ENCODE assay signal across 10 mouse cellular contexts in genomic region chr4:124770624-124771023, GRCm38 (mm10). TPM values are rescaled to one million over a fixed set of nuclear protein-coding genes. Genes with fewer than 3 reads are reported as not detected.
DNase-seq lines count a peak whose midpoint lies in the region; TF ChIP-seq lines count a peak whose summit lies in the region.
"Had no signal": no experiment of that assay in that cellular context is flagged by ENCODE, and none has a peak within 500 bp of the region (broad histone marks: within the 10 kb centered on the region; RNA-seq: fewer than 3 reads in every experiment).

No protein-coding gene starts in this region.

- DNase-seq in layer of hippocampus, adult 18-20 months (ENCODE audit: low spot score in 2 of 2) = peak; percentile 27 to 64
- no peak for DNase-seq in layer of hippocampus, postnatal 25 days (ENCODE audit: extremely low spot score in 1 of 2, low spot score in 1 of 2)
- no peak for DNase-seq in MEL (ENCODE audit: low read depth, low spot score)
- peak; percentile 77 for DNase-seq in cerebellum, adult 9-11 months
- DNase-seq in left cerebral cortex, postnatal 36 days (ENCODE audit: low spot score in 2 of 2) = peak; percentile 32 to 34
- DNase-seq in hindbrain, embryonic 10.5 days (ENCODE audit: low spot score) = no peak
- DNase-seq in thymus, postnatal 25 days = no peak
- no peak for DNase-seq in adipocyte (ENCODE audit: low spot score)

- peaks cover 0 to 78% of the 10 kb centered on the region in 2 experiments; a peak in 3 of 4 replicates for H3K36me3 ChIP-seq in MEL (ENCODE audit: control insufficient read depth in 1 of 2, insufficient read depth in 2 of 2, low read length in 2 of 2)
- H3K36me3 ChIP-seq in hindbrain, embryonic 10.5 days = no peaks in the 10 kb centered on the region
- H3K36me3 ChIP-seq: embryonic facial prominence, embryonic 12.5 days; hindbrain, embryonic 15.5 days had no signal

- TF ChIP-seq EP300 in MEL (IDR thresholded peaks at IDR 0.05; ENCODE audit: low read depth in 1 of 2, low read length in 2 of 2) = no peak

- no peaks in the 10 kb centered on the region for H3K27me3 ChIP-seq in MEL (ENCODE audit: control insufficient read depth in 1 of 2, insufficient read depth in 2 of 2, low read length in 2 of 2)
- no peaks in the 10 kb centered on the region for H3K27me3 ChIP-seq in hindbrain, embryonic 10.5 days (ENCODE audit: insufficient read depth, poor library complexity, severe bottlenecking)
- H3K27me3 ChIP-seq: embryonic facial prominence, embryonic 12.5 days; hindbrain, embryonic 15.5 days had no signal

- peaks cover 33% of the 10 kb centered on the region for H3K79me2 ChIP-seq in MEL (ENCODE audit: control insufficient read depth, insufficient read depth, low read length, poor library complexity)

- H3K27ac ChIP-seq in MEL (ENCODE audit: control insufficient read depth, low read depth, low read length) = no peak overlapping the region
- H3K27ac ChIP-seq in hindbrain, embryonic 10.5 days = no peak overlapping the region
- H3K27ac ChIP-seq: embryonic facial prominence, embryonic 12.5 days; hindbrain, embryonic 15.5 days had no signal

- peak in 1 of 3 experiments; percentile 6; a peak in 1 of 6 replicates for TF ChIP-seq CTCF in MEL (IDR thresholded peaks at IDR 0.05 in 2 of 3, conservative IDR thresholded peaks at IDR 0.05 in 1 of 3; ENCODE audit: control insufficient read depth in 1 of 3, insufficient read depth in 1 of 3, low read depth in 2 of 3, low read length in 3 of 3, poor library complexity in 1 of 3, severe bottlenecking in 1 of 3)

- no peak for TF ChIP-seq POLR2A in MEL (IDR thresholded peaks at IDR 0.05; ENCODE audit: control insufficient read depth in 1 of 2, insufficient read depth in 1 of 2, low read depth in 1 of 2, low read length in 2 of 2, poor library complexity in 1 of 2)

- intact Hi-C loops in left cerebral cortex, postnatal 36 days (cut with DNase I) = no loop called here

- no peaks in the 10 kb centered on the region for H3K9me3 ChIP-seq in MEL (replicated peaks; ENCODE audit: insufficient read depth, low read length)
- no peaks in the 10 kb centered on the region for H3K9me3 ChIP-seq in hindbrain, embryonic 10.5 days
- H3K9me3 ChIP-seq: embryonic facial prominence, embryonic 12.5 days; hindbrain, embryonic 15.5 days had no signal

- TF ChIP-seq RAD21 in MEL (IDR thresholded peaks at IDR 0.05; ENCODE audit: low read depth, low read length) = no peak; the same call in 1 of the 2 replicates

- H3K4me1 ChIP-seq in MEL (ENCODE audit: control insufficient read depth in 1 of 2, insufficient read depth in 2 of 2, low read length in 2 of 2) = peaks cover 37 to 82% of the 10 kb centered on the region in 2 experiments
- no peaks in the 10 kb centered on the region for H3K4me1 ChIP-seq in hindbrain, embryonic 10.5 days (replicated peaks)
- H3K4me1 ChIP-seq: embryonic facial prominence, embryonic 12.5 days; hindbrain, embryonic 15.5 days had no signal

- no peak overlapping the region for H3K4me3 ChIP-seq in MEL (ENCODE audit: control insufficient read depth in 1 of 2, insufficient read depth in 1 of 2, low read depth in 2 of 2, low read length in 2 of 2)
- no peak overlapping the region for H3K4me3 ChIP-seq in hindbrain, embryonic 10.5 days
- H3K4me3 ChIP-seq: embryonic facial prominence, embryonic 12.5 days; hindbrain, embryonic 15.5 days had no signal

- no peak overlapping the region for H3K9ac ChIP-seq in MEL (ENCODE audit: control insufficient read depth, low read depth, low read length, poor library complexity, severe bottlenecking)
- H3K9ac ChIP-seq: embryonic facial prominence, embryonic 12.5 days; hindbrain, embryonic 15.5 days had no signal

- 79% methylated on average over 5 of the region's 5 CpGs for WGBS in hindbrain, embryonic 10.5 days

TF ChIP-seq in MEL, 35 proteins besides CTCF, POLR2A, EP300 and RAD21:
- TF ChIP-seq MYC (IDR thresholded peaks at IDR 0.05; ENCODE audit: low read depth, low read length) (0 out of 2 replicates have a peak, but pooled peaks have one; percentile 12), RCOR1 (IDR thresholded peaks at IDR 0.05; ENCODE audit: low read depth, low read length) (no peak), BHLHE40 (IDR thresholded peaks at IDR 0.05; ENCODE audit: borderline replicate concordance, low read depth, low read length) (peak; percentile 40; the same call in 1 of the 2 replicates)
TF ChIP-seq in MEL: peak in this region for 2.

RNA-seq across cellular contexts. Expression of gene Inpp5b, which starts 29.0 kb away (rescaled TPM):
- total RNA-seq in layer of hippocampus, adult 18-20 months (2021) = 10 to 100 TPM; 42.9 to 47.1 TPM
- 10 to 100 TPM; 34.6 to 51.5 TPM for total RNA-seq in layer of hippocampus, postnatal 25 days (2021)
- total RNA-seq in MEL (2012; rRNA removed) = 27.7 and 28.6 TPM in 2 replicates
- polyA plus RNA-seq in MEL (2012; ENCODE audit: insufficient read depth in 1 of 2, insufficient read length in 2 of 2, low read depth in 1 of 2, low replicate concordance in 2 of 2, missing spikeins in 1 of 2) = 10 to 100 TPM in 1 of 2 experiments, not detected in 1; 52.5 TPM
- total RNA-seq in left cerebral cortex, postnatal 36 days (2021) = 10 to 100 TPM; 35.8 to 49.7 TPM
- polyA plus RNA-seq in hindbrain, embryonic 10.5 days (2016; fragmentation: Nextera tagmentation; extraction: Ambion mirVana) = 24.2 and 26.8 TPM in 2 replicates

RNA-seq across cellular contexts. Expression of gene Mtf1, which starts 31.3 kb away (rescaled TPM):
- total RNA-seq in layer of hippocampus, adult 18-20 months (2021) = 10 to 100 TPM; 26.0 to 29.3 TPM
- 10 to 100 TPM; 26.4 to 28.8 TPM for total RNA-seq in layer of hippocampus, postnatal 25 days (2021)
- total RNA-seq in MEL (2012; rRNA removed) = 15.5 and 17.8 TPM in 2 replicates
- polyA plus RNA-seq in MEL (2012; ENCODE audit: insufficient read depth in 1 of 2, insufficient read length in 2 of 2, low read depth in 1 of 2, low replicate concordance in 2 of 2, missing spikeins in 1 of 2) = 10 to 100 TPM; 28.9 to 37.8 TPM
- 10 to 100 TPM; 20.8 to 28.1 TPM for total RNA-seq in left cerebral cortex, postnatal 36 days (2021)
- 19.0 and 20.4 TPM in 2 replicates for polyA plus RNA-seq in hindbrain, embryonic 10.5 days (2016; fragmentation: Nextera tagmentation; extraction: Ambion mirVana)

RNA-seq across cellular contexts. Expression of gene Sf3a3, which starts 56.0 kb away (rescaled TPM):
- 10 to 100 TPM; 35.0 TPM for total RNA-seq in layer of hippocampus, adult 18-20 months (2021)
- 10 to 100 TPM; 34.6 to 34.8 TPM for total RNA-seq in layer of hippocampus, postnatal 25 days (2021)
- total RNA-seq in MEL (2012; rRNA removed) = 136 and 144 TPM in 2 replicates
- 100 to 1,000 TPM; 127 to 295 TPM for polyA plus RNA-seq in MEL (2012; ENCODE audit: insufficient read depth in 1 of 2, insufficient read length in 2 of 2, low read depth in 1 of 2, low replicate concordance in 2 of 2, missing spikeins in 1 of 2)
- 10 to 100 TPM; 31.8 to 37.3 TPM for total RNA-seq in left cerebral cortex, postnatal 36 days (2021)
- 221 and 243 TPM in 2 replicates for polyA plus RNA-seq in hindbrain, embryonic 10.5 days (2016; fragmentation: Nextera tagmentation; extraction: Ambion mirVana)

Comparison
In these comparisons a context has a peak if more than half of its experiments do, and no peak if none do; other contexts are left out.
1. DNase-seq: peak in layer of hippocampus, adult 18-20 months (2 of 2), cerebellum, adult 9-11 months (single experiment) and left cerebral cortex, postnatal 36 days (2 of 2); none in layer of hippocampus, postnatal 25 days (0 of 2), MEL (single experiment), hindbrain, embryonic 10.5 days (single experiment), thymus, postnatal 25 days (single experiment) and adipocyte (single experiment).